Mouse (Mus musculus): ENCODE measurements around the gene Gm20388.
"Not testable (repeated sequence)": the region's sequence is repeated elsewhere in the genome, so short reads cannot be mapped to it uniquely, and the experiment has no call there.

The Gm20388 gene

DNA sequence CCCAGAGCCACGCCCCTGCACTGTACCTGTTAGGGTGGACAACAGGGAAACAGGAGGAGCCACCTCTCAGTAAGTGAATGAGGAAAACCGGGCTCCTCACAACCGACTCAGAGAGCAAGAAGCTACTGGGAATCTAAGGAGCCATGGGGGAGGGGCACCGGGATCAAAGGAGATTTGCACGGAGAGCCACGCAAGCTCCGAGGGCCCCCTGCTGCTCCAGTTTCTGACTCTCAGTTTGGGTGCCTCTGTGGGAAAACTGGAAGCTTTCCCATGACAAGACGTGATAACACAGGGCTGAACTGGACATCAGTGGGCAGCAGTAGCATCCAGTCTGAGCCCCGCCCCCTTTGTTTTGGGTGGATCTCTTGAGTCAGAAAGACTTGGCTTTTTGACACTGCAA is 1489.9 kb downstream of the Gm20388 start:
- no peak for DNase-seq (ENCODE audit: low read depth, low spot score)

DNA sequence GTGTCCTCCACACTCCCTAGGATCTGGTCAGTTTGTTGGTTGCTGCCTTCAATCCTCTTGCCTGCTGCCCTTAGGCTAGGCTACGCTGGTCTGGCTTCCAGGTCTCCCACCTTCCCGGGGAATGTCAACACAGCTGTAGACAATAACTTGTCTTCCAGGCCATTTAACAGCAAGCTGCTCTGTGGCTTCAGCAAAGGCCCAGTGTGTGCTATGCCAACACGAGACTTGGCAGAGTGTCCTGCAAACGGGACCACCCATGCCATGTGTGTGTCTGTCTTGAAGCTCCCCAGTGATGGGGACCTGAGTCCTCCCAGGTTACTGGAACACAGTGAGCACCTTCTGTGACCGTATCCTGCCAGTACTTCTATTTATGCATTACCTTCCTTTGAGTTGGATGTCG is 1493.2 kb downstream of the Gm20388 start:
- DNase-seq (ENCODE audit: low read depth, low spot score) = no peak

DNA sequence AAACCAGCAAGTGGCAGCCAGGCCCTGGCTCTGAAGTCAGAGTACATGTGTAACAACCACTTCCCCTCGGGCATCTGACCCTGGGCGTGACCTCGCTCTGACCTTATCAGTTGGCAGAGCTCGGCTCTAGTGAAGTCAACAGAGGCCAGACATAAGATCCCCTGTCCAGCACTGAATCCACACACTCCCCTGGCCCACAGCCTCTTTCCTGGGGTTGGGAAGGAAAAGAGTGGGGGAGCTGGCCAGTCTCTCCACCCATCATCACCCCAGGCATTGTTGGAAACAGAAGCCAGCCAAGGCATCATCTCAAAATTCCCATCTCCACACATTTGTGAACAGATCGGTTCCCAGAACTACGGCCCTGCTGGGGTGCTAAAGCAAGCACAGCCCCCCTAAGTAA is 1507.4 kb downstream of the Gm20388 start:
- DNase-seq (ENCODE audit: low read depth, low spot score) = no peak

DNA sequence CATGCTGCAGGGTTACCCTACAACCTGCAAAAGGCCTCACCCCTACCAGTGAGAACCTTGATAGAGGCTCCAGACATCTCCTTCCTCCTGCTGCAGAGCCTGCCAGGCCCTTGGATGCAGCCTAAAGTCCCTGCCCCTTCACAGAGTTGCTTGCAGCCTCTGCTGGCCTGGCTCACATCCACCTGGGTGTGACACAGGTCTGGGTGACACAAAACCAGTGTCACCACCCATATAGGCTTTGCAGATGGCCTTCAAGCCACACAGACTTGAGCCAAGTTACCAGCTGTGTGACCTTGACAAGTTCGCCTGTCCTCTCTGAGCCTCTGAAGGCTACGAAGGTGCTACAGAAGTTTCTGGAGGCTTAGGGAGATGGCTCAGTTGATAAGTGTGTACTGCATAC is 1508.9 kb downstream of the Gm20388 start:
- DNase-seq (ENCODE audit: low read depth, low spot score) = no peak

DNA sequence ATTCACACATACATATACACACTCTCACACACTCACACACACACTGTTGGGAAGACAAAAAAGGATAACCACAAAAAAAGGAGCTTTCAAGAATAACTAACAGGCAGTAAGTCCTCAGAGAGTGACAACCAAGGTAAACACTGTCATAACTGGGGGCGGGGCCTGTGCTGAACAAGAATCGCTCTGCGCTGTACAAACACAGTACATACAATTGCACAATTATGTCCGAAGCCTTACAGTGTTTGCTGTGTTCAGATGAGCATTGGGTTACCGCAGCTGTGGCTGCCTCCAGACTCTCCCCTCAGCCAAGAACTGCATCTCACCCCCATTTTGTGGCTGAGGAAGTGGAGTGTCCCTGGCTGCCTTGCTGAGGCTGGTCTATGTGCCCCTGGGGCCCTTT is 1510.4 kb downstream of the Gm20388 start:
- no peak for DNase-seq (ENCODE audit: low read depth, low spot score)

DNA sequence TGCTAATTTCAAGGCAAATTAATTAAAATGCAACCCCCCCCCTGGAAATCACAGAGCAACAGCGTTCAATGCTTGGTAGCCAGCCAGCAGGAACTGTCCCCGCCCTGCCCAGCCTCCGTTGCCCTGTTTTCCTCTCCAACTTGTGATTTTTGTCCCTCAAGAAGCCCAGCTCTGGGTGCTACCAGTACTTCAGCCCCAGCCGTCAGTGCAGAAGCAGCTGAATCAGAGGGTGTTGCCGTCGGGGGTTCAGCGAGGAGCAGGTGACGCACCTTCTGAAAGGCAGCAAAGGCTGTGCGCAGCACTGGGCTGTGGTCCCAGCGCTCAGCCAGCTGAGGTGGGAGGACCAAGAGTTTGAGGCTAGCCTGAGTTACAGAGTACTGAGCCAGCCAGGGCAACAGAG is 1513.4 kb downstream of the Gm20388 start:
- no peak for DNase-seq (ENCODE audit: low read depth, low spot score)

DNA sequence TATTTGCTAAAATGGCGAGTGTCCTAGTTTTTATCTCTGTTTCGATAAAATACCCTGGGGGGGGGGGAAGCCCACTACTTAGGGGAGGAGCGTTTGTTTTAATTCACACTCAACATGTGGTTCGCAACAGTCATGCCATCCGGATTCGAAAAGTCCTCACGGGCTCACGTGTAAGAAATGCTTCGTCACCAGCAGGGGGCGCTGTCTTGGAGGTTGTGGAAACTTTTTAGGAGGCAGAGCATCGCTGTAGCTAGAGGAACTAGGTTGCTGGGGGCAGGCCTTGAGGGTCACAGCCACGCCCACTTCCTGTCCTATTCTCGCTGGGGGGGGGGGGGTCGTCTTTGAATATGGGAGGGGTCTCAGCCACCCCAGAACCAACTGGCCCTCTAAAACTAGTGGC is 1514.0 kb downstream of the Gm20388 start:
- peak; percentile 79 for DNase-seq (ENCODE audit: low read depth, low spot score)

DNA sequence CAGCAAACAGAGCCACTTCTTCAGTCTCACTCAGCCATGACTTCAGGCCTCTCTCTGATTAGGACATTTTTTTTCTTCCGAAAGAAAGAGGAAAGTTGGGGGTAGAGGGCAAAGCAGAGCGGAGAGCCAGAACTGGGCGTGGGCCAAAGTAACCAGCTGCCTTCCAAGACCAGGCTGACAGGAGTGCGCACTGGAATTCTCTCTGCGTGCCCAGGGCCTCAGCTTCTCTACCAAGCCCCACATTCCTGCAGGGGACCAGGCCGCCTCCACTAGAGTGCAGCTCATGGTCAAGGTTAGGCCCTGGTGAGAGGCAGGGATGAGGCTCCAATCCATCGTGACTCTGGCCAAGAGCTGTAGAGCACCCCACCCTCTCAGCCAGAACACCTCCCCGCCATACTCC is 1520.9 kb downstream of the Gm20388 start:
- DNase-seq (ENCODE audit: low read depth, low spot score) = no peak

DNA sequence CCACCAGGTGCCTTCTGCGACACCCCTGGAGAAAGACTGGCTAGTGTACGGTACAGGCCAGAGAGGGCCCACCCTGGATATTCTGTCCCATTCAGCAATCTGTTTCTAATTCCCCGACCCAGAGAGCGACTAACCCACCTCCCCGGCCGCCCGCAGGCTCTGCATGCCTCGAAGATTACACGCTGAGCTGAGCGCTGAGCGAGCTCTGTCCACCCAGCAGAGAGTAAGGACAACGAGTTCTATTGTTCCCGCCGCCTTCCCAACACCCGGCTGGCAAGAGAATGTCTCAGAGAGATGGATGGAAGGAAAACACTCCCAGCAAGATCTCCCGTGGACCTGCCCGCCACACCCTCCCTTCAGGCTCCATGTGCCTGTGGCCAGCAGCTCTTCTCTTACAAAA is 1522.8 kb downstream of the Gm20388 start:
- DNase-seq (ENCODE audit: low read depth, low spot score) = no peak

DNA sequence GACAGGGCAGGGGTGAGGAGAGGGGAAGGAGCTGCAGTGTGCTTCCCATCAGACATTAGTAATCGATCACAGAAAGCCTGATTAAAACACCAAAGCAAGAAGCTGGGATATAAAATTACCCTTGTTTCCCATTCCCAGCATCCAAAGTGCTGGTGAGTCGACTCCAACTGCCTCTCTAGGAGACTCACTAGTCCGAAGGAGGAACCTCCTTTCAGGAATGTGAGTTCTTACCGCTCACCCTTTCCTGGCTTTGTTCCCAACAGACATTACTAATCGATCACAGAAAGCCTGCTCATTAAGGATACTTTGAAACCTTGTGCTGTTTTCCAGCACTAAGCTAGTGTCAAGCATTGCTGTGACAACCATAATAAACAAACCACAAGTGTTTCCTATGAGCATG is 1526.0 kb downstream of the Gm20388 start:
- peak; percentile 80 for DNase-seq (ENCODE audit: low read depth, low spot score)

DNA sequence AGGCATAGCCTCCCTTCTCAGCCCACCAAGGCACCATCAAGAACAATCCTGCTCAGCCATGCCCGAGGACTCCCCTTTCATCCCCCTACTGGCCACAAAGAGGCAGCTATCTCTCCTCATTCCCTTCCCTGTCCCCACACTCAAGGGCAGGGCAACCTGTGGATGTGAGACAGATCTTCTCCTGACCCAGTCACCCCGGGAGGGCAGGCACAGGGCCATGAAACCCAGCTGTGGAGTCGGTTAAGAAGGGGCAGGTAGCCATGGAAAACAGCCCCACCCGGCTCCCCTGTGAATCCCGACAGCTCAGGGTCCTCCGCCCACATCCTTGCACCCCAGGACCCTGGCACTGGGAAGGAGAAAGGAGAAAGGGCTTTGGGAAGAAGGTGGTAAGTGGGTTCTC is 1526.9 kb downstream of the Gm20388 start:
- peak; percentile 27 for DNase-seq (ENCODE audit: low read depth, low spot score)

DNA sequence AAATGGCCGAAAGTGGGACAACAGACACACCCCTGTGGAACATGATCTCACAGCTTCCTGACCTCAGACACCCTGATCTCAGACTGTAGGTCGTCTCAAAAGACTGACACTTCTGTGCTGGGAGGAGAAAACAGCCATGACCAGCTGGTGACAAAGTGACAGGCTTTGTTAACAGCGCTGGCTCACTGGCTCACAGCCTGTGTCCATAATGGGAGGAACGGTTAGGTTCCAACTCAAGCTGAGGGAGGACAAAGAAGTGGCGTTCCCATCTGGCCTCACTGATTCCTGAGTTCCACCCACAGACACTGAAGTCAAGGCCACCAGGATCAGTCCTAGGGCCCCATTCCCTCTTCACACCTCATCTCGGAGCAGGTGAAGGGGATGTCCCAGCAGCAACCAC is 1527.5 kb downstream of the Gm20388 start:
- peak; percentile 39 for DNase-seq (ENCODE audit: low read depth, low spot score)

DNA sequence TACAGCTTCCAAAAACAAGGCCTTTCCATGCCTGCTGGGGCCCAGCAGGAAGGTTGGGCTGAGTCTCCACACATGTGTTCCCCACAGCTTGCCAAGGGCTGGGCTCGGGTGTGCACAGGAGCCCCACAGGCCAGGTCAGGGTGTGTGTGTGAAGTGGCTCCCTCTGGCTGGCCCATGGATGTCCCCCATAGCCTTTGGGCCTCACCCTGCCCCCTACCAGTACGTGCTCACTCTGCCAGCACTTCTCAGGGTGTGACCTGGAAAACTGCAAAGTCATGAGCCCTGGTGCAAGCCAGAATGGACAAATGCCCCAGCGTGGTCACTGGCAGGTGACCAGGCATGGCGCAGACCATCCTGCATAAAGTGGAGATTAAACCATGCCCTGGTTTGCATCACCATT is 1528.7 kb downstream of the Gm20388 start:
- DNase-seq (ENCODE audit: low read depth, low spot score) = no peak

DNA sequence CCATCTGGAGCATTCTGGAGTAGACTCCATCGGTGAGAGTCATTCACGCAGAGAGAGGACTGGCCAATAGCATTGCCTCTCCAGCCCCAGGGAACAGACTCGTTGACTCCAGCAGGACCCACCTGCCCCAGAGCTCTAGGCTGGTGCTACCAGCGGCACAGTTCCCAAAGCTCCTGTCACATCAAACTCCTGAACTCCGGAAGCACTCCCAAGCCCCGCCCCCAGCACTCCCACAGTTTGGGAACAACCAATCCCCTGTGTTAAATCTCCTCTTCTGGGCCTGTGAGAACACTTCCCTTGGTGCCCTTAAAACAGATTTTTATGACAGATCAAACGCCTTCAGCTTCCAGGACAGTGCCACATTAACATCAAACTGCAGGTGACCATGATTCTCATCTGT is 1532.7 kb downstream of the Gm20388 start:
- peak; percentile 35 for DNase-seq (ENCODE audit: low read depth, low spot score)

DNA sequence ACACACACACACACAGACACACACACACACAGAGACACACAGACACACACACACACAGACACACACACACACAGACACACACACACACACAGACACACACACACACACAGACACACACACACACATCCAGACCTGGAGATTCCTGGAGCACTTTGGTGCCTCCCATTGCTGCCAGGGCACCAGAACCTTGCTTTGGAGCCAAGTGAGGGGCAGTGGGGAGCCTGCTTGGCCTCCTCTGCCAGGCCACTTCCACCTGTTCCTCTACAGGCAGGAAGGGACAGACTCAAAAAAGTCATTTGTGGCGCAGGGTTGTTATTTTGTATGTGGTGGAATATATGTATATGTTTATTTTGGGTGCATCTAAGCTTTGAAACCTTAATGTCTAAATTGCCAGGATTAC is 1533.9 kb downstream of the Gm20388 start:
- DNase-seq (ENCODE audit: low read depth, low spot score) = not testable (repeated sequence)

DNA sequence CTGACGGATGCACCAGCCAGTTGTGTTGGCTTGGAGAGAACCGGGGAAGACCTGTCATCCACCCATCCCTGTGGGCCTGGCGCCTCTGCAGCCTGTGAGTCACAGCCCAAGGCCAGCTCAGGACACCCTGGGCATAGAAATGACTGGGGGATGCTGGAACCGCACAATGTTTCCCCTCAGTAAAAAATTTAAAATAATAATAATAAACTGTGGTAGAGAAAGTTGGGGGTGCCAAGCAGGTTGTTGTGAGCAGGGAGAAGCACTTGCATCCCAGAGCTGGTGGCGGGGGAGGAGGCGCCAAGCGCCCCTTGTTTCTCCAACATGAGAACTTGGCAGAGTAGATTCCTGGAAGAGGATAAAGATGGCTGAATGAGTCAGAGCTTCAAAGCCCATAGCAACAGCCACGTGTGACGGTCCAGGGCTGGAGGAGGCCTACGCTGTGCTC is 1534.4 kb downstream of the Gm20388 start:
- no peak for DNase-seq (ENCODE audit: low read depth, low spot score)

DNA sequence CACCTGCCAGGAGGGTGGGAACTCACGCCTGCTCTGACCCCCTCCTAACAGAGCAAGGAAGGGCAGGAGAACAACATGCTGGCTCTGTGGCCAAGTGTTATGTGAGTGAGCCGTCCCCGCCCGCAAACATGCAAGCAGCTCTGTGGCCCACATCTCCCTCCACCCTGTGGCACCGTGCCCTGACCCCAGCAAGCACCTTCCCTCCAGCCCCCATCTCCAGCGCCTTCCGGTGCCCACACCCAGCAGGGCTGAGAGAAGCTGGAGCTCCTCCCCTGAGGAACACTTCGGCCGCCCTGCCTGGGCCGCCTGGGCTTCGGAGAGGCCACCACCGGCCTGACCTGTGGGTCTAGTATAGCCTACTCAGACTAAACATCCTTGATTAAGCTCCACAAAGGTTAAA is 1535.5 kb downstream of the Gm20388 start:
- no peak for DNase-seq (ENCODE audit: low read depth, low spot score)

DNA sequence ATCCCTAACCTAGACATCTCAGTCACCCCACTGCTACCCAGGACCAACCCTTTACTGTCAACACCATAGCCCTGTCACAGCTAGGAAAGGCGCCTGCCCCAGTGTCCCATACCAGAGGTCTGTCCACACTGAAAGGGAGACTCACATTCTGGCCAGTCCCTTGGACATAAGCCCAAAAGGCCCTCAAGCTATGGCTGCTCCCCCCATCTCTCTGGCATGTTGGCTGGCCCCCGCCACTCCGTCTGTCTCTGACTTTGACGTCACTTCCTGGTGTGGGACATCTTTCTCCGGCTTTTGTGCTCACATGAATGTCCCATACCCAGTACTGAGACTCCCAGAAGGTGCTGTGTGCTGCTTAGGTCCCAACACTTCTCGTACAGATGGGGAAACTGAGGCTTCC is 1536.2 kb downstream of the Gm20388 start:
- no peak for DNase-seq (ENCODE audit: low read depth, low spot score)

DNA sequence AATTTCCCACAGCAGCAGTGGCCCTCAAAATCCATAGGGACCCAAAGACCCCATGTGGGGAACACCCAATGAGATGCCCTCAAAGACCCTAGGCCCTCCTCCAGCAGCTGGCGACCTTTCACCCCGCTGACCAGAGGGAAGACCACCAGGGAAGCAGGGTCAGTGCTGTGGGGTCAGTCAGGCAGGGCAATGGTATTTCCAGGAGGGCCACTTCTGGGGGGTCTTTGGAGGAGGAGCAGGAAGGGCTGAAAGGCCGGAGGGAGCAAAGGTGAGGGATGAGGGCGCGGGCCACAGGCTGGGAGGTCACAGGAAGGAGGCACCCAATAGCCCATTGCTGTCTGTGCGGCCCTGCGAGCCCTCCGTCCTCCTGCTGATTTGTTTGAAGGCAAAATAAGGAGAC is 1539.6 kb downstream of the Gm20388 start:
- no peak for DNase-seq (ENCODE audit: low read depth, low spot score)

DNA sequence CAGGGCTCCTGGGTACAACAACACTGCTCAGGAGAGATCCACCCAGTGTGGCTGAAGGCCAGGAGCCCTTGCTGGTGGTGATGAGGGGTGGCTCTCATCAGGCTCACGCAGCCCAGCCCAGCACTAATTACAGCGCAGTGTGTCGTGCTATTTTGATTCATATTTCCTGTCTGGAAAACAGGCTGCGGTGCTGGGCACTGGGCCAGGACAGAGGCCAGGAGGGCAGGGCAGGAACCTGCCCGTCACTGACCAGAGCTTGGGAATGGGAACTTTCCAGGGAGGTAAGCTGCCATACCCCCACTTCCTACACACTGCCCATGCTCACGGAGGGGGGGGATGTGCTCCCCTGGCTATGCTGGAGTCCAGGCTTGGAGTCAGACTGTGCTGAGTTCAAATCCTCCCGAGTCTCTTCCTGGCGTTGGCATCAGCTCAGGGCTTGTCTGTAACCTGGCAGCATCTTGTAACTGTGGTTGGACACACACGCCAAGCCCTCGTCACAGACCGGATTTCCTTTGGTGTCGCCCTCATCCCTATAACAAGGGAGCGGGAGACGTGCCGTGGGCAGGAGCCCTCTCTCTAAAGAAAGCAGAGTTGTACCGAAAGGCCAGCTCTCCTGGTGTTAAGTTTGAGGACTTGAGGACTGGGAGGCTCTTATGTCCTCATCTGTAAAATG is 1540.9 kb downstream of the Gm20388 start:
- no peak for DNase-seq (ENCODE audit: low read depth, low spot score)

DNA sequence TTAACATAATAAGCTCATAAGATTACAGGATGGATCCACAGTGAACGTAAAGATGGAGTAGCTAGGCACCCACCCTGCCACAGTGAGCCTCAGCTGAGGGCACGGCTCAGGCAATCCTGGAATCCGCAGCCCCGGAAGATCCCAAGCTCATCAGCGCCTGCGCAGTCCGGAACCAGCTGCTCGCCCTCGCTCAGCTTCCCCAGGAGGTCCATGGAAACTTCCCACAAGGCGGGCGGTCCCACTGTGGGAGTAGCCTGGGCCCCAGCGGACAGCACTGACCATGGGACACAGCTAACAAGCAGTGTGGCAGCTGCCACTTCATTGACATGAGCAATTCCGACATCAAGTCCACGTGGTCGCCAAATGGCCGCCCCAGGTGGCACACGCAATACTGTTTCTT is 1544.1 kb downstream of the Gm20388 start:
- no peak for DNase-seq (ENCODE audit: low read depth, low spot score)

DNA sequence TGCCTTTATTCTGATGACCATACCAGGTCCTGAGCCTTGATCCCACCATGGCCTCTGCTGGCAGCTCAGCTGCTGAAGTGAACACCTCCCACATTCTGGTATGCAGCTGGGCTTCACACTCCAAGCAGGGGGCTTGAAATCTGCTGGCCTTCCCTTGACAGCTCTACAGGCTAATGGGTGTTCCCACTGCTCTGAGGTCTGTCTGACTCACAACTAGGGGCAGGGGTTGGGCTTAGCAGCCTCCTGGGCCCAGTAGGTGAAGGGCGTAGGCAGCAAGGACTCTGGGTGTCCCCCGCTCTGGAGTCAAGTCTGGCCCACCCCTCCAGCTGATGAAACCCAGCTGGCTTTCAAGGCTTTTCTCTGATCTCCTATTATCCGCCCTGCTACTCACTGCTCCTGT is 1550.6 kb downstream of the Gm20388 start:
- no peak for DNase-seq (ENCODE audit: low read depth, low spot score)

DNA sequence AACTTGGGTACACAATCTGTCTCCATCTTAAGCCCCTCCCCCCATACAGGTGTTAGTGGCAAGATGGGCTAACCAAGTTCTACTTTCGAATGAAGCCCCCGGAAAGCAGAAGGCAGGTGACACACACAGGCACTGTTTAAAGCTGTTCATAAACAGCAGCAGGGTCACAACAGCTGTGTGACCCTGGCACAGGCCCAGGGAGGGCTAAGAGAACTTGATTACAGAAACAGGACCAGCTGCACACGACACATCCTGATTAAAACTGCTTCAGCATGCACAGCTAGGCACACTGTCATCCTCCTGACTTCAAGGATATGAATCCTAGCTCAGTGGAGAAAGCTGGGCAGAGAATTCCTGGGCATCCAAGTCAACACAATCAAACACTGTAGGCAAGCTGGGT is 1551.5 kb downstream of the Gm20388 start:
- DNase-seq (ENCODE audit: low read depth, low spot score) = no peak

Measured in ES-CJ7 (cell line).